Mouse (Mus musculus) ovary, postnatal 10 days (tissue): Measurements from ENCODE around the gene Mmrn2.

Experiments
- DNase-seq: peaks from one replicate; pipeline ENCODE4 v3.0.0; 2022; ENCODE audit warnings: low spot score

Gene Mmrn2

DNA sequence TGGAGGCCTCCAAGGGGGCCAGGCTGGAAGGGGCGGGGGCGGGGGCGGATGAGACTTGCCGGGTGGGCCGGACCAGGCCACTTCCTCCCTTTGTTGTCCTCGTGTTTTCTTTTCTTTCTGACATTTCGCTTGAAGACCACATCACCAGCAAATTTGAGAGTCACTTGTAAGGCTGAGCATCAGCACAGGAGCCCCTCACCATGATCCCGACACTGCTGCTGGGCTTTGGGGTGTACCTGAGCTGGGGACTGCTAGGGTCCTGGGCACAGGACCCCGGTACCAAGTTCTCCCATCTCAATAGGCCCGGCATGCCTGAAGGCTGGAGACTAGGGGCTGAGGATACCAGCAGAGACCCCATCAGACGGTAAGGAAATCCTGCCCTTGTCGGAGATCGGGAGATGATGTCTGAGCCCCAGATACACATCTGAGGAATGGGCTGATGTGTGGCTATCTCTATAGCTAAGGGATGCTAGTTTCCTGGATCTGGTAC is at the start of gene Mmrn2:
Mmrn2 (plus strand) TSS at position 51 of the 490 bp plus-strand sequence.
- DNase-seq: no peak

DNA sequence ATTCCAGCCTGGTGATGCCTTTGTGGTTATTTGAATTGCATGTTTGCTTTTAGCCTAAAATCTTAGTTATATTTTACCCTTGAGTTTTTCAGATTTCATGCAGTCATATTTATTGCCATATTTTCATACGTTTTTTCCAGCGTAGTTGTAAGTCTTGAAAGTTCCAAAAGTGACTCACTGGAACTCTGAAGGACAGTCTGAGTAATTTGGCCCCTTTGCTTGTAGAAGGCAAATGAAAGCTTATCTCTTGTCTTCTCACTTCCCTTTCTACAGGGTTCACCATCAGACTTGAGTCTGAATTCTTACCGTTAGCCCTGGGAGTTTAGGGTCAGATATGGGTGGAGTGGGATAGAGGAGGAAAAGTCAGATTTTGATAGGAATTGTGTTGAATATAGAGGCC is 48.7 kb upstream of the Mmrn2 start:
- no peak for DNase-seq

DNA sequence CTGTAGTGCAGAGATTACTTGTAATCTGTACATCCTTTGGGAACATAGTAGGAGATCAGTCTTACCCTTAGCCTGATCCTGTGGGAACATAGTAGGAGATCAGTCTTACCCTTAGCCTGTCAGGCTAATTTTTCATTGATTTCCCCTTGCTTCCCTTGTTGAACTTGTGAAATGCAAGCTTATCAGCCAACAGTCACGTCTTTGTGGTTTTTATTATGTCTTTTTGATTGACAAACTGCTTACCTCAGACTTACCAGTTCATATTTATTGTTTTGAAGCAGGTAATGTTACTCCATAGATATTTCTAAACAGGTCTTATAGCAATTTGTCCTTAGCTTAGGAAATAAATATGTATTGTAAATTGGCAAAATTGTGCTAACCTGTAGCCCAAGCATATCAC is 47.6 kb upstream of the Mmrn2 start:
- DNase-seq: no peak

DNA sequence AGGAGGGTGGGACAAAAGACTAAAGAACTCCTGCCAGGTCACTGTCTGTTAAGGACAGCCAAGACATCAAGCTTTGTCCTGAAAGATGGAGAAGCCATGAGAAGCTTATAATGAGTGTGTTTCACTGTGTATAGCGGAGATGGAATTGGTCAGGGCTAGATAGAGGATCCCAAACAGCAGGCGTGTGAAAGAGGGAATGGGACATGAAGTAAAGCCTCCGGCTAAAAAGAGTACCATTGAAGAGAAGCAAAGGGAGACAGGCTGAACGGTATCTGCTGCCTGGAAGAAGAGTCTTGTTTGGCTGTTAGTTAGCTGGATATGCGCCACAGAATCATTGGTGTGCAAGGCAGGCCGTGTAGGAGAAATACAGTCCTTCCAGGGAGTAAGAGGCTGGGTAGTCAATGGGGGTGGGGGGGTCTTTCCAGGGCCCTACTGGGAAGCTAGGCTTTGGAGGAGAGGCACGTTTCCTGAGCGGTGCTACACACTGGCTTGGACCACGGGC is 44.6 kb upstream of the Mmrn2 start:
- no peak for DNase-seq

DNA sequence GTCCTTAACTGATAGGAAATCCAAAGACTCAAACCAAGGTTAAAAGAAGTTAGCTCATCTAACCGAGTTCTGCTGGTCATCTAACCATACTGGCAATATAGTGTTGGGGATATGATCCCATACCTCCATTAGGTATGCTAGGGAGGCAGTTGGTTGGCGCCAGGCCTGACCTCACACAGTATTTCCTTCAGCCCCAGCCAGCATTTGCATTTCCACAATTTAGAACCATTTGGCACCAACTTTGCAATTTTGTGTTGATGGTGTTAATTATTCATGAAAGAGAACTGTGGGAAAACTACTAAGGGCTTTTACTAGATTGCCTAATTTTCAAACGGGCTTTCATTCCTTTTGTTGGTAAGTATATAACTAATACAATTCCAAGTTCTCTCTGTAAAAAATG is 43.4 kb upstream of the Mmrn2 start:
- no peak for DNase-seq

DNA sequence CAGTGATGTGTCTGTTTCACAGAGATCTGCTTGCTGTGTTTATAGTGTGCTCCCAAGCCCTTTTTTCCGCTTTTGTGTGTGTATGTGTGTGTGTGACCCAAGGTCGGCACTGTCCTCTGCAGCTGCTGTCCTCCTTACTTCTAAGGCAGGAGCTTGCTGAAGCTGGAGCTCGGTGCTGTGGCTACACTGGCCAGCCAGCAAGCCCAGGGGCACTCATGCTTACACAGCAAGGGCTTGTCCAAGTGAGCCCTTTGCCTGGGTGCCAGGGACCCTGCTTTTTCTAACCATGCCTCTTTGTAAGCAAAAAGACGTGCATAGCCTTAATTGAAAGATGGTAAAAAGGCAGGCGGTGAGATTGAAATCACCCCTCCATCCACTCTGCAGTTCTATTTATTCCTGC is 42.8 kb upstream of the Mmrn2 start:
- DNase-seq: no peak

DNA sequence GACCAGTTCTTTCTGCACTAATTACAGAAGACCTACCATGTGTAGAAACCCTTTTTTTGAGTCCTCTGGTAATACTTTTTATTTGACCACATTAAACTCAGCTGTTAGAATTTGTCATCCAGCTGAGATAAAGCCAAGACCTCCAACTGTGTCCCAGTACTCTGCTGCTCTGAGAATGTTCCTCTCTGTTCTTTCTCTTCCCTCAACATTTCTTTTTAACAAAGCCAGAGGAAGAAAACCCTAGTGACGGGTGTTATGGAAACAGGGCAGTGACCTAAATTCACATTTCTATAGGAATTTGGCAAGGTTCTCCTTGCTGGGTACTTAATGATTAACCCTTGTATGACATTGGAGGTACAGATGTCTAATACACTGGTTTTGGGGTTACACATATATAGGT is 35.8 kb upstream of the Mmrn2 start:
- no peak for DNase-seq

DNA sequence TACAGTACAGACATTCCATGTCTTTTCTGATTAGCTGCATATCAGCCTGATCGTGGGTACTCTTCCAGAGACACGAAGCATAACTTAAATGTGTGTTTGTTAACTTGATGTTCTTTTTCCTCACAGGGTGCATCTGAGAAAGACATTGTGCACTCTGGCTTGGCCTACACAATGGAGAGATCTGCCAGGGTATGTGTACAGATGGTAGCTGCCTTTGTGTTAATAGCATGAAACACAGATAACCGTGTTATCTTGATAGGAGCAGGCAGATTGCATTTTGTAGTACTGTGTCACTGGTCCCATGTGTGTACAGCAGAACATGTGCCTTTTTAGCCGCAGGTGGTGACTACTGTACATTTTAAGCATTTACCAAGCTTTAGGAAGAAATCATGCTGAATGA is 33.3 kb upstream of the Mmrn2 start:
- no peak for DNase-seq

DNA sequence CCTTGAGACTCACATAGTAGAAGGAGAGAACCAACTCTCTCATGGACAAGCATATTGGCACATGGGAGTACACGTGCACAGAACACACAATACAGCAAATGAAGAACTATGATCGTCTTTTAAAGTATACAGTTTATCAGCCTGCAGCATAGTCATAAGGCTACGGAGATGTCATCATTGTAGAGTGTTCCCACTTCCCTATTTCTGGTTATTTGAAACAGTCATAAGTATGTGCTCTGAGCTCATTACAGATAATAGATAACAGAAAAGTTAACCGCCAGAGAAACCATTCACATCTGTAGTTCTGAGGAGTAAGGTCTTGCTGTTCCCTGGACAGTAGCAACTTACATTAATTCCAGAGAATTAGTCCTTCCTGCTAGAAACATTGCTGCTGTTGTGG is 32.2 kb upstream of the Mmrn2 start:
- no peak for DNase-seq

DNA sequence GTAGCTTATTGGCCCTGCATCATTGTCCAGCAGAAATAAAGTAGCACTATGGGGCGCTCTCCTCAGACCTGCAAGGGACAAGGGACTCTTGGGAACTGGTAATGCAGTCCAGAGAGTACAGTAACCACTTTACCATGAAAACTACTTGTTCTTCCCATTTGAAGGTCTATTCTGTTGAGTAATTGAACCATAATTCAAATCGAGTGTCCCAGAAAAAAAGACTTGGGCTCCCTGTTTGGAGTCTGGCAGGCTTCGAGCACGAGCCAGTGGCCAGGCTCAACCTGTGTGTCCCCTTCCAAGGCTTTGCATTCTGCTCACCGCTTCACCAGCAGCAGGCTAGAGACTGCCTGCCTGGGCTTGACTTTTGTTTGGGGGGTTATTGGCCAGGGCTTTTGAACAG is 30.9 kb upstream of the Mmrn2 start:
- DNase-seq: no peak

DNA sequence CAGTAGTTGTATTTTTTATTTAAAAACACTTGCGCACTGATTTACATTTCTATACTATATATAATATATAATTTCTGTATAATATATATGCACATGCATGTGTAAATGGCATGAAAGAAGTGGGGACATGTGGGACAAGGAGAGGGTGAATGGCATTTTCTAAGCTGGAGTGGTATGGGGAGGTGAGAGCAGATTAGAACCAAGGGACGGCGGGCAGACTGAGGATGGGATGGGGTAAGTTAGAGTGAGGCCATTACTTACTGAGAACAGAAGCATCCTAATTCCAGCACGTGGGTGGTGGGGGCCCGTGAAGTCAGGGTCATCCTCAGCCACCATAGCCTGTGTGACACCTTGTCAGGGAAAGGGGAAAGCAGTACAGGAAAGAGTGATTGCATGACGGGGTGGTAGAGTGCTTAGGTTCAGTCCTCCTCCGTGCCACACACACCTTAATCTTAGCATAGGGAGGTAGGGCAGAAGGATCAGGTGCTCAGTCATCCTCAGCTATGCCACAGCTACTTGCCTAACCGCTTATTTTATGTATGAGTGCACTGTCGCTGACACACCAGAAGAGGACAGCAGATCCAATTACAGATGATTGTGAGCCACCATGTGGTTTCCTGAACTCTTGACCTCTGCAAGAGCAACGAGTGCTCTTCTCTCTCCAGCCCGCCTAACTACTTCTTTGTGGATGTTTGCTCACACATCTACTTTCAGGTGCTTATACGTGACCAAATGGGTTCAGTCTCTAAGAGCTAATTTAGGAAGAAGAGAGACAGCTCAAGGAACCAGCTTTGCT is 29.3 kb upstream of the Mmrn2 start:
- no peak for DNase-seq

DNA sequence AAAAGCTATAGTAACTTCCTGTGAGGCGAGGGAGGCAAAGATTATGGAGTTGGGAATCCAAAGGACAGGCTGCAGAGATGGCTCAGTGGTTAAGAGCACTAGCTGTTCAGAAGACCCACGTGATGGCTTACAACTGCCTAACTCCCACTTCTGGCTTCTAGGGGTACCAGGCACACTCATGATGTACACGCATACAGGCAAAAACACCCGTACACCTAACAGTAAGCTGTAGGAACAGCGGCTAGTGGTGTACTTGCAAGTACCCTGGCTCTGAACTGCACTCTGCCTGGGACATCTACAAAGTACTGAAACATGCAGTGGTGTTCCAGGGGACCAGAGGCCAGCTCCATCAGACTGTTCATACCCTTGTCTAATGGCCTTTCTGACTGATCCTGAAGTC is 28.2 kb upstream of the Mmrn2 start:
- no peak for DNase-seq

DNA sequence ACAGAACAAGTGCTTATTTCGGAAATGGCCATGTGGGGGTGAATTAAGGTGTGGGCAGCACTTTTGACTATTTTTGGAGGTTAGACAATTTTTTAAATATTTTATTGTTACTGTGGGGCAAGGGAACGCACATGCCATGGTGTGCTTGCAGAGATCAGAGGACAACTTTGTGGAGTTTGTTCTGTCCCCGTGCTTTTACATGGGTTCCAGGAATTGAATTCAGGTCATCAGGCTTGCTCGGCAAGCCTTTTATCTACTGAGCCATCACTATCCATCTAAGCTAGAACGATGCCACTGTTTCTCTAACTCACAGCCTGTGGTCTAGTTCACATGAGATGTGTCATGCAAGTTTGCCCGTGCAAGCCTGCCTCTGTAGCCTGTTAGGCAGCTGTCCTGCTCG is 27.0 kb upstream of the Mmrn2 start:
- DNase-seq: no peak

DNA sequence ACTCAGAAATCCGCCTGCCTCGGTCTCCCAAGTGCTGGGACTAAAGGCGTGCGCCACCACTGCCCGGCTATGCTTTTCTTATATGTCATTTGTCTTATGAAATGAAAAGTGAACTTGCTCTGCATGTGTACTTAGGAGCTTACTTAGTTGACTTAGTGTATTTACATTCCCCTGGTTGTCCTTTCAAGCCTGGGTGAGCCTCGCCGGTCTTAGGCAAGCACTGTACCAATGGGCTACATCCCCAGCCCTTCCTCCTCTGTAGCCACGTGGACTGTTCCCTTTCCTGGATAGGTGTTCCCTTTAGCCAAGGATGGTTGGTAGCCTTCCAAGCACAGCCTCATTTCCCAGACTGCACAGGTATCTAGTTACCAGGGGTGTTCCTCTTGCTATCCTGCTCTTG is 26.3 kb upstream of the Mmrn2 start:
- DNase-seq: no peak

DNA sequence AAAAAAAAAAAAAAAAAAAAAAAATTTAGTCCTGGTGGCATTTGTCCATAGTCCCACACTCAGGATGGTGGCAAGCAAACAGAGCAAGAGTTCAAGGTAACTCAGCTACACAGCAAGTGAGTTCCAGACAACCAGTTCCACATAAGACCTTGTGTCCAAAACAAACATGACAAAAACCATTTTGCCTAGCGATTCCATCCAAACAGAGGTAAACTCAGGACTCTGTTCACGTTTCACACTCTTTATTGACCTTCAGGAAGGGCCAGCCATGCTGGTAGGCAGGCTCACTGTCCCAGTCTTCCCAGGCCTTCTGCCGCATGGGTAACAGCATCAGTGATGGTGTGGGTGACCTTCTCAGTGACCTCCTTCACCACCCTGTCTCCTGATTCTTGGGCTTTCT is 23.6 kb upstream of the Mmrn2 start:
- DNase-seq: no peak

DNA sequence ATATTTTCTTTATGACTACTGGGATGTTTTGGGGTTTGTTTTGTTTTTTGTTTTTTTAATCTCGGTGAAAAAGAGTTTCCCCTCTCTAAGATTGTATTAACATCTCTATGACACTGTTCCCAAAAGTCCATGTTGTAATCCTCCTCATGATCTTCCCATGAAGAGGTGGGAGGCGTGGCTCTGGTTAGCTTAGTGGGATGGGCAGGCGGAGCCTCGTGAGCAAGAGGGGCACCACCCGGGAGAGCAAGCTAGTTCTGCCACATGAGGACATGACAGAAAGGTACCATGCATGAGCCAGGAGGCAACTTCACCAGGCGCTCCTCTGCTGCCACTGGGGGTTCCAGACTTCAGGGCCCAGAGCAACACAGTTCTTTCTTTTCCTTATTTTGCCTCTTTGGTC is 22.7 kb upstream of the Mmrn2 start:
- DNase-seq: no peak

DNA sequence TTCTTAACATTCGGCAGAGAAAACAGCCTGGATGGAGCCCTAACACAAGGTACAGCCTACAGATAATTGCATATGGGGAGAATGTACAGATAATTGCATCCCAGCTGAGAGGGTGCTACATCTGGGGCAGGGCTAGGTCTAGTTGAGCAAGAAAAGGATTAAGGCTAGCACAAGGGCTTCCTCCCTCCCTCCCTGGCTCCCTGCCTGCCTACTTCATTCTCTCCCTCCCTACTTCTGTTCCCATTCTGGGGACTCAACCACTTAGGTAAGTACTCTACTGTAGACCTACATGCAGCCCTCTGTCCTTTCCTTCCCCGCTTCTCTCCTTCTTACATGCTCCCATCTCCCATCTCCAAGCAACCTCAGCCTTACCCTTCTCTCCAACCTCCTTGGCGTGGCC is 21.9 kb upstream of the Mmrn2 start:
- no peak for DNase-seq

DNA sequence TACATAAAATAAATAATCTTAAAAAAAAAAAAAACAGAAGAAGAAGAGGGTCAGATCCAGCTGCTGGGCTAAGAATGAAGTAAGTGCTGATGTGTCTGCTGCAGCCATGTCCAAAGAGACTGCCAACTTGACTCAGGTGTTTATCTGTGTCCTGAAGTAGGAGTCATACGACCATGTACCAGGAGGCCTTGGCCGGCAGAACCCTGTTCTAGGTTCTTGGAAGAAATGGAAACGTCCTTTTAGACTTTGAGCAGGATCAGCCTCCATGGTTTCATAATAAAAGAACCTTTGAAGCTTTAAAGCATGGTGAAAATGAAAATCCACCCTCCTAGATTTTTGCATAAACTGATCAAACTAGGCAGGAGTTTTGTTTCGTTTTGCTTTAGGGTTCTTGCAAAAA is 20.8 kb upstream of the Mmrn2 start:
- no peak for DNase-seq

DNA sequence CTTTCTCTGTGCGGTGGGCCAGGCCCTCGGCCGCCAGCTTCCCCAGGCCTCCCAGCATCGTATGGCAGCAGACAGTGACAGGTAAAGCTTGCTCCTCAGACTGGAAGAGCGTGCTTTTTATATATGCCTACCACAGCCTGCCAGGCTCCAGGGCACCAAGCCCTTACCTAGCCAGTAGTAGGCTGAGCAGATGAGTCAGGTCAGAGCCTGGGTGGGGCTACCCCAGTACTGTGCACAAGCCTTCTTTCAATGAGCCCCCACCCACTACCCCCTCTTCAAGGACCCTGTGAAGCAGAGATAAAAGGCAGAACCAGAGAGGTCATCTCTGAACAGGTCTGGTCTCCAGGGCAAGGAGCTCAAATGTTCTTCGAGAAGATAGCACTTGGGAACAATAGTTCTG is 20.0 kb upstream of the Mmrn2 start, which contains the start of gene Fam25c:
Fam25c (minus strand) TSS at position 133 of the 400 bp plus-strand sequence.
- DNase-seq: no peak

DNA sequence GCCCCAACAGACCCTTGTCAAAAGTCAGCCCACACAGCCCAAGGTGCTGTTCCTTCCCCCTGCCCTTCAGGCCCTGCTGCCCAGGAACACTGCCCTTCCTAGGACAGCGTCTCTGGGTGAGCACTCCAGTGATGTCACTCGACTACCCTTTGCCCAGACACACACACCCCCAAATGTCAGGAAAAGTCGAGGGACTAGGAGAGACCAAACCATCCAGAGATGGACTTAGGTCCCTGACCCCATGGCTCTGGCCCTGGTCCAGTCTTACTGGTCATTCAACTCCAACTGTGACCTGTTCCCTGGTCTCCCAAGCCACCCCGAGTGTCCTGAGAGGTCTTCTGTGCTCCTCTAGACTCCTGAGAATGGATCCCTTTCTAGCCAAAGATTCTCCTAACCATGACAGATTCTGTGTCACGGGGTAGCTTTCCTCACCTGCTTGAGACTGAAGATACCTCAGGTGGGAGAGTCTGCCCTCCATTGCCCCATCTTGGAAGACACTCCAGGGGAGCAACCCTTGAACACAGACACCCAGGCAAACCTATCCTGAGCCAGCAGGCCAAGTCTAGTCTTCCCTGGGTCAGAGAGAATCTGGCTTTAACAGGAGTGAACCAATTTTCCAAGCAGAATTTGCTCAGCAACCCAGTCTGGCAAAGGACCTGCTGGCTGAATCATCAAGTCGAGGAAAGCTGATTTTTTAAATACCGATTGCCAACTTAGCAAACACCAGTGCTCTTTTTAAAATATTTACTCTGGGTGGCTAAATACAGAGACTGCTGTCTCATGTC is 17.4 kb upstream of the Mmrn2 start:
- DNase-seq: no peak

DNA sequence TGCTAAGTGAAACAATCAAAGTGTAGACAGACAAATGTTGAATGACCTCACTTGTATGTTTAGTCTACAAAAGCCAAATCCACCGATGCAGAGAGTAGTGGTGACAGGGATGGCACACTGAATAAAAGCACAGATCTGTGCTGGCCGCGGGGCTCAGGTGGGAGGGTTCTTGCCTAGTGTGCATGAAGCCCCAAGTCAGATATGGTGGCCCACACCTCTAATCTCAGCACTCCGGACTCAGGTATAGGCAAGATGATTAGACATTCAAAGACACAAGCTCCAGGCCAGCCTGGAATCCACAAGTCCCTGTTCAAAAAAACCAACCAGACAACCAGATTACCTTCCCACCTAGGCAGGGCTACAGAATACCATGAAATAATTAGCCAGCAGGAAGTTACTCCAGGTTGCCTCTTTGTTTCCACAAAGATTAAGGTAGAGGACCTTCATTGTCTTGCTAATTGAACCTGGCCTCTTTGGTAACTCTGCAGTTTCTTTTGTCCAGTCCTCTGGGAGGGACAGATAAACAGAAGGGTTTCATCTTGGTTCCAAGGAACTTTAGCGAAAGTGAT is 15.5 kb upstream of the Mmrn2 start:
- no peak for DNase-seq

DNA sequence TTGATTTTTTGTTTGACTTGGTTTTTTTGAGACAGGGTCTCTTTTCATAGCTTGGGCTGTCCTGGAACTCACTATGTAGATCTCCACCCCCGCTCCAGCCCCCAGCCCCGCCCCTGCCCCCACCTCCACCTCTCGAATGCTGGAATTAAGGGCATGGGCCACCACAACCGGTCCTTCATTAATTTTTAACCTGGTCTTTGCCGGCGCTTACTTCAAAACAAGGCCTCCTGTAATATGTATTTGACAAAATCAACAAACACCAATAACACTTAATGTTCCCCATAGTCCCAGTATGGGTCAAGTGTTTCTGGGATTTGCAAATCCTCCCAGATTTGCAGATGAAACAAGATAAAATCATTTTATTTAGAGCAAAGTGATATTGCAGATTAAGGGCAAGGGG is 15.0 kb upstream of the Mmrn2 start:
- no peak for DNase-seq

DNA sequence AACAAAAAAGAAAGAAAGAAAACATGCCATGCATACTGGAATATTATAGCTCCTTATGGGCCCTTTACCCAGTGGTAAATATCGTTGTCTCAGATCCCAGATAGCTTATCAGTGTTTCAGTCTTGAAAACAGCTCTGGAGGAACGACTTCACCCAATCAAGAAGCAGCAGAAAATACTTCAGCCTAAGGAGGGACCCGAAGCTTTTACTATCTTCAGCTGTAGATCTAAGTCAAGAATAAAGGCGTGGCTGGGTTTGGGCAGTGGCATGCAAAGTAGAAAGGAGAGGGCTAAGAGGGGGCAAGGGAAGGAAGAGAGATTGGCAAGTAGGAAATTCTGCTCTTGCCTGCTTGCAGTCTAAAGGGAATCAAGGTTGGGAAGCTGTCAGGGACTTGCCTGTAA is 13.1 kb upstream of the Mmrn2 start:
- no peak for DNase-seq
